Mouse (Mus musculus) lung, embryonic 14.5 days (tissue): ENCODE measurements around the gene Capn10. TPM values are rescaled to one million over a fixed set of nuclear protein-coding genes. Genes with fewer than 3 reads are reported as not detected.
A peak's percentile ranks its signal among the peaks of the same experiment; 100 is the strongest.

Source experiments
- ATAC-seq: fragments of 200-750 bp; cut with Nextera tagmentation; 2 replicates; pipeline ENCODE4 v1.8.0; 2017; ENCODE audit warnings: mild to moderate bottlenecking, moderate TSS enrichment, moderate library complexity; ENCODE audit not compliant: insufficient read depth
- DNase-seq: peaks from one replicate; pipeline ENCODE4 v3.0.0-alpha.2; 2015
- H3K27ac ChIP-seq: fragments of 300-500 bp; sonication (generic); 2 replicates; pipeline ENCODE4 v1.5.1; 2014; ENCODE audit warnings: low read depth, mild to moderate bottlenecking, moderate library complexity
- H3K27me3 ChIP-seq: fragments of 300-500 bp; sonication (generic); 2 replicates; pipeline ENCODE4 v1.6.1; 2014; ENCODE audit warnings: low read length, control low read depth; ENCODE audit not compliant: insufficient read depth
- H3K36me3 ChIP-seq: fragments of 300-500 bp; sonication (generic); 2 replicates; pipeline ENCODE4 v1.6.1; 2014; ENCODE audit warnings: control low read depth; ENCODE audit not compliant: insufficient read depth
- H3K4me1 ChIP-seq: fragments of 300-500 bp; sonication (generic); 2 replicates; pipeline ENCODE4 v1.6.1; 2014; ENCODE audit warnings: antibody characterized with exemption, control low read depth; ENCODE audit not compliant: insufficient read depth
- H3K4me2 ChIP-seq: fragments of 300-500 bp; sonication (generic); 2 replicates; pipeline ENCODE4 v1.6.1; 2014; ENCODE audit warnings: mild to moderate bottlenecking
- H3K4me3 ChIP-seq: fragments of 300-500 bp; sonication (generic); 2 replicates; pipeline ENCODE4 v1.5.1; 2014; ENCODE audit warnings: low read depth, low read length
- H3K9ac ChIP-seq: fragments of 300-500 bp; sonication (generic); 2 replicates; pipeline ENCODE4 v1.6.1; 2014
- H3K9me3 ChIP-seq: fragments of 300-500 bp; sonication (generic); 2 replicates; pipeline ENCODE4 v1.6.1; 2016; ENCODE audit warnings: low read depth, low read length, control low read depth
- CTCF ChIP-seq: IDR thresholded peaks from 2 replicates; pipeline ENCODE4 v1.5.1; 2016; ENCODE audit warnings: antibody characterized with exemption, low read depth
- WGBS: fragments of 180-500 bp; shearing (Covaris S2); extraction: QIAGEN DNeasy Blood & Tissue Kit; methylation state at CpG from one replicate; pipeline ENCODE4 v1.1.7; 2014; 5-methylcytosine and 5-hydroxymethylcytosine counted together
- polyA plus RNA-seq: library from polyadenylated mRNA; unstranded; fragments of >200 nt; fragmentation: Nextera tagmentation; extraction: Ambion mirVana; gene quantifications from 2 replicates; pipeline ENCODE4 v1.2.1, GENCODE M21; 2014

Capn10 gene
- polyA plus RNA-seq, 1 experiment from 2014 or later, result 26.8 TPM

GRCm38 (mm10) chr1:92935977-92936376 is 1.8 kb downstream of the Capn10 start:
- Histone ChIP-seq H3K27ac (no peak overlapping the region), H3K9me3 (no peaks in the 10 kb centered on the region), H3K4me3 (0 out of 2 replicates have a peak overlapping the region, but pooled peaks have one; percentile 66), H3K9ac (no peak overlapping the region), H3K4me2 (peak overlapping the region; percentile 77), H3K27me3 (no peaks in the 10 kb centered on the region), H3K4me1 (peaks cover 15% of the 10 kb centered on the region), H3K36me3 (peaks cover 29% of the 10 kb centered on the region)
- WGBS, result 30% methylated on average over 2 of the region's 2 CpGs
- ATAC-seq, result no peak
- TF ChIP-seq CTCF, result no peak
- no peak for DNase-seq

- Histone ChIP-seq H3K27me3 (no peaks in the 10 kb centered on the region), H3K4me2 (no peak overlapping the region), H3K4me1 (peaks cover 15% of the 10 kb centered on the region), H3K4me3 (no peak overlapping the region), H3K36me3 (peaks cover 32% of the 10 kb centered on the region), H3K9me3 (no peaks in the 10 kb centered on the region), H3K27ac (no peak overlapping the region), H3K9ac (no peak overlapping the region)
- DNase-seq (no peak), ATAC-seq (no peak)
- no peak for TF ChIP-seq CTCF
- 62% methylated on average over 3 of the region's 3 CpGs for WGBS
Measured at GRCm38 (mm10) chr1:92936467-92936866, 2.3 kb downstream of the Capn10 start.

- Histone ChIP-seq H3K36me3 (peaks cover 41% of the 10 kb centered on the region), H3K27me3 (no peaks in the 10 kb centered on the region), H3K4me2 (no peak overlapping the region), H3K9me3 (no peaks in the 10 kb centered on the region), H3K9ac (no peak overlapping the region), H3K4me3 (no peak overlapping the region), H3K4me1 (peaks cover 15% of the 10 kb centered on the region), H3K27ac (no peak overlapping the region)
- TF ChIP-seq CTCF, result no peak
- no peak for ATAC-seq
- no peak for DNase-seq
- WGBS, result 87% methylated on average over 3 of the region's 3 CpGs
Measured at GRCm38 (mm10) chr1:92937797-92938196, 3.6 kb downstream of the Capn10 start.

GRCm38 (mm10) chr1:92939746-92940145 is 5.6 kb downstream of the Capn10 start:
- no peaks in the 10 kb centered on the region for H3K27me3 ChIP-seq
- DNase-seq, result no peak
- no peak overlapping the region for H3K4me3 ChIP-seq
- no peak overlapping the region for H3K9ac ChIP-seq
- H3K9me3 ChIP-seq, result no peaks in the 10 kb centered on the region
- H3K36me3 ChIP-seq, result peaks cover 57% of the 10 kb centered on the region
- 92% methylated on average over 4 of the region's 4 CpGs for WGBS
- H3K27ac ChIP-seq, result no peak overlapping the region
- H3K4me1 ChIP-seq, result peaks cover 10% of the 10 kb centered on the region
- TF ChIP-seq CTCF, result no peak
- no peak for ATAC-seq
- H3K4me2 ChIP-seq, result no peak overlapping the region

GRCm38 (mm10) chr1:92943219-92943989 is 9.2 kb downstream of the Capn10 start:
- Histone ChIP-seq H3K4me2 (no peak overlapping the region), H3K27me3 (no peaks in the 10 kb centered on the region), H3K4me3 (no peak overlapping the region), H3K9me3 (no peaks in the 10 kb centered on the region), H3K4me1 (no peaks in the 10 kb centered on the region), H3K27ac (no peak overlapping the region), H3K36me3 (peaks cover 86% of the 10 kb centered on the region), H3K9ac (no peak overlapping the region)
- 94% methylated on average over 19 of the region's 19 CpGs for WGBS
- ATAC-seq (no peak), DNase-seq (no peak)
- TF ChIP-seq CTCF, result no peak

GRCm38 (mm10) chr1:92947966-92948365 is 13.8 kb downstream of the Capn10 start:
- DNase-seq (no peak), ATAC-seq (no peak)
- WGBS, result 94% methylated on average over 3 of the region's 3 CpGs
- no peak for TF ChIP-seq CTCF
- Histone ChIP-seq H3K4me3 (no peak overlapping the region), H3K9ac (no peak overlapping the region), H3K27me3 (no peaks in the 10 kb centered on the region), H3K4me2 (no peak overlapping the region), H3K36me3 (peaks cover 58% of the 10 kb centered on the region), H3K4me1 (no peaks in the 10 kb centered on the region), H3K9me3 (no peaks in the 10 kb centered on the region), H3K27ac (no peak overlapping the region)

GRCm38 (mm10) chr1:92949426-92949825 is 15.2 kb downstream of the Capn10 start:
- TF ChIP-seq CTCF, result peak; percentile 60
- H3K4me3 ChIP-seq, result no peak overlapping the region
- 46% methylated on average over 6 of the region's 6 CpGs for WGBS
- no peak overlapping the region for H3K4me2 ChIP-seq
- H3K27ac ChIP-seq, result no peak overlapping the region
- peaks cover 46% of the 10 kb centered on the region for H3K36me3 ChIP-seq
- no peaks in the 10 kb centered on the region for H3K27me3 ChIP-seq
- no peak overlapping the region for H3K9ac ChIP-seq
- H3K9me3 ChIP-seq, result no peaks in the 10 kb centered on the region
- no peaks in the 10 kb centered on the region for H3K4me1 ChIP-seq
- no peak for ATAC-seq
- DNase-seq, result peak; percentile 42
